8 mouse cellular contexts compared by ENCODE assay signal in the genomic region with DNA sequence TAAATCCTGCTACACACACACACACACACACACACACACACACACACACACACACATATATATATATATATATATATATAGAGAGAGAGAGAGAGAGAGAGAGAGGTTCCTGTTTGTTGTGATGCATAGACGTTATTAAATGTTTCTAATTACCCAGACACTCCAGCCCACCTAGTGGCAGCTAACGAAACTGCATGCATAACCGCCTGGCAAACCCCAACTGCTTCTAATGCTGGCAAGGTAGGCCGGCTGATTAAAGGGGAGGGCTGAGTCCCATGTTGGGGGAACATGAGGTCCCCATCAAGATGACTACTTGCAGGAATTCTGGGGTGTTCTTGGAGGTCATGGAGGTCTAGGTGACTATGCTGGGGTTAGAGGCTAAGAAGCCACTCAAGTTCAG.
DNase-seq lines count a peak whose midpoint lies in the region; TF ChIP-seq lines count a peak whose summit lies in the region.

No protein-coding gene starts in this region.

- WGBS in heart, embryonic 10.5 days = 10% methylated on average over 4 of the region's 4 CpGs

- H3K4me3 ChIP-seq in heart, embryonic 10.5 days = no peak overlapping the region
- H3K4me3 ChIP-seq in E14TG2a.4 (replicated peaks; ENCODE audit: low read length) = no peak overlapping the region

- H3K27ac ChIP-seq in heart, embryonic 10.5 days = no peak overlapping the region

- no peaks in the 10 kb centered on the region for H3K9me3 ChIP-seq in heart, embryonic 10.5 days
- H3K9me3 ChIP-seq in E14TG2a.4 (ENCODE audit: low read length) = 0 out of 2 replicates have a peak, but pooled peaks cover 5% of the 10 kb centered on the region

- peak; percentile 45 to 72 for DNase-seq in heart, postnatal 10 days
- no peak for DNase-seq in heart, embryonic 10.5 days (ENCODE audit: low spot score)
- DNase-seq in adrenal gland, postnatal 36 days = peak; percentile 76 to 77
- DNase-seq in frontal cortex, postnatal 14 days (ENCODE audit: low spot score in 2 of 2) = peak; percentile 21 to 54
- peak; percentile 38 to 43 for DNase-seq in left cerebral cortex, postnatal 10 days (ENCODE audit: extremely low spot score in 1 of 2, low spot score in 2 of 2)
- DNase-seq in ovary, postnatal 14 days (ENCODE audit: low spot score) = peak; percentile 38
- DNase-seq in urinary bladder, postnatal 25 days (ENCODE audit: low spot score) = peak; percentile 47

- TF ChIP-seq CTCF in E14TG2a.4 (conservative IDR thresholded peaks at IDR 0.05; ENCODE audit: low read length) = peak; percentile 63

- no peaks in the 10 kb centered on the region for H3K4me1 ChIP-seq in heart, embryonic 10.5 days
- no peaks in the 10 kb centered on the region; the same call in 1 of the 2 replicates for H3K4me1 ChIP-seq in E14TG2a.4 (replicated peaks; ENCODE audit: low read depth, low read length)

- peaks cover 4% of the 10 kb centered on the region; the same call in 1 of the 2 replicates for H3K27me3 ChIP-seq in heart, embryonic 10.5 days (ENCODE audit: insufficient read depth, poor library complexity, severe bottlenecking)
- peaks cover 26% of the 10 kb centered on the region for H3K27me3 ChIP-seq in E14TG2a.4 (ENCODE audit: insufficient read depth, low read length)

- H3K36me3 ChIP-seq in heart, embryonic 10.5 days = no peaks in the 10 kb centered on the region
- H3K36me3 ChIP-seq in E14TG2a.4 (ENCODE audit: insufficient read depth, low read length) = no peaks in the 10 kb centered on the region

- intact Hi-C loops in heart, postnatal 10 days (cut with DNase I) = no loop called here
- intact Hi-C loops in left cerebral cortex, postnatal 10 days (cut with DNase I) = no loop called here
